In the genomic region with DNA sequence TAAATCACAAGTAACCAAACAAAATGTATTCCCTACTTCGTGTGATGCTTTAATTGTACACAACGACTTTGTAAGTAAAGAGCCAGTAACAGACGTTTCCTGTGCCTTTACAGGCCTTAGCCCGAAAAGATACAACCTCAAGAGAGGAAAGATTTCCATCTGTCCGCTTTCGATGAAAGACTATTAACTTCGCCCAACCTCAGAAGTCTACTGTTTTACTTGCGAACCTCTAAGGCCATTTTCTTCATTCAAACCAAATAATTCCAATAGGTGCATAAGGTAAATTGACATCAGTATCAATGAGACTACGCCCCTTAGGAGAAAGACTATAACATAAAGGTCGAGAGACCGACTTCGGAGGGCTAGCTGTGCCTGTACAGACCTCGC, we compare ENCODE assay signal across 8 mouse cellular contexts. TPM values are rescaled to one million over a fixed set of nuclear protein-coding genes. Genes with fewer than 3 reads are reported as not detected.
DNase-seq lines count a peak whose midpoint lies in the region; ATAC-seq and TF ChIP-seq lines count a peak whose summit lies in the region.

No protein-coding gene starts in this region.

- no peak for ATAC-seq in heart, embryonic 16.5 days (replicated peaks; ENCODE audit: extremely low read depth, insufficient read depth, low FRiP score)
- no peak for ATAC-seq in forebrain, embryonic 14.5 days
- ATAC-seq in liver, postnatal 0 days, result no peak

- H3K9me3 ChIP-seq in heart, embryonic 16.5 days (replicated peaks; ENCODE audit: control insufficient read depth, low read length), result no peaks in the 10 kb centered on the region
- no peaks in the 10 kb centered on the region for H3K9me3 ChIP-seq in ES-Bruce4 (replicated peaks; ENCODE audit: control insufficient read depth, insufficient read depth, low read length, poor library complexity, severe bottlenecking)
- no peaks in the 10 kb centered on the region for H3K9me3 ChIP-seq in forebrain, embryonic 14.5 days (replicated peaks; ENCODE audit: control insufficient read depth, low read length)
- H3K9me3 ChIP-seq in liver, postnatal 0 days (ENCODE audit: low read length), result no peaks in the 10 kb centered on the region

- peaks cover 20% of the 10 kb centered on the region for H3K4me1 ChIP-seq in heart, embryonic 16.5 days (ENCODE audit: control insufficient read depth, insufficient read depth, low read length)
- H3K4me1 ChIP-seq in ES-Bruce4 (ENCODE audit: control insufficient read depth, insufficient read depth, low read length), result peaks cover 3% of the 10 kb centered on the region
- peaks cover 24% of the 10 kb centered on the region for H3K4me1 ChIP-seq in forebrain, embryonic 14.5 days (ENCODE audit: control insufficient read depth, insufficient read depth, low read length)
- peaks cover 26% of the 10 kb centered on the region for H3K4me1 ChIP-seq in liver, postnatal 0 days (ENCODE audit: insufficient read depth)

- H3K9ac ChIP-seq in heart, embryonic 16.5 days (ENCODE audit: low read length), result peak overlapping the region; percentile 98
- peak overlapping the region; percentile 86 for H3K9ac ChIP-seq in ES-Bruce4 (ENCODE audit: low read depth, poor library complexity, severe bottlenecking)
- H3K9ac ChIP-seq in forebrain, embryonic 14.5 days (ENCODE audit: low read length), result peak overlapping the region; percentile 98
- peak overlapping the region; percentile 92 for H3K9ac ChIP-seq in liver, postnatal 0 days (replicated peaks)

- peak overlapping the region; percentile 92 for H3K27ac ChIP-seq in heart, embryonic 16.5 days (ENCODE audit: low read length)
- H3K27ac ChIP-seq in ES-Bruce4 (ENCODE audit: insufficient read depth, low read length), result no peak overlapping the region
- H3K27ac ChIP-seq in forebrain, embryonic 14.5 days (ENCODE audit: low read depth, low read length), result peak overlapping the region; percentile 96
- H3K27ac ChIP-seq in liver, postnatal 0 days (ENCODE audit: low read depth), result peak overlapping the region; percentile 93

- no peaks in the 10 kb centered on the region for H3K27me3 ChIP-seq in heart, embryonic 16.5 days (ENCODE audit: control insufficient read depth, insufficient read depth, low read length)
- H3K27me3 ChIP-seq in ES-Bruce4 (ENCODE audit: control insufficient read depth, insufficient read depth, low read length, poor library complexity, severe bottlenecking), result no peaks in the 10 kb centered on the region
- no peaks in the 10 kb centered on the region for H3K27me3 ChIP-seq in forebrain, embryonic 14.5 days (replicated peaks; ENCODE audit: control insufficient read depth, insufficient read depth, low read length)
- H3K27me3 ChIP-seq in liver, postnatal 0 days (ENCODE audit: insufficient read depth, low read length), result no peaks in the 10 kb centered on the region

- peaks cover 10% of the 10 kb centered on the region for H3K36me3 ChIP-seq in heart, embryonic 16.5 days (ENCODE audit: control insufficient read depth, insufficient read depth)
- H3K36me3 ChIP-seq in ES-Bruce4 (ENCODE audit: control insufficient read depth, insufficient read depth, low read length, poor library complexity, severe bottlenecking), result peaks cover 18% of the 10 kb centered on the region
- H3K36me3 ChIP-seq in forebrain, embryonic 14.5 days (ENCODE audit: control insufficient read depth, insufficient read depth, low read length), result peaks cover 15% of the 10 kb centered on the region
- H3K36me3 ChIP-seq in liver, postnatal 0 days (replicated peaks; ENCODE audit: insufficient read depth, low read length), result peaks cover 16% of the 10 kb centered on the region

- WGBS in heart, embryonic 16.5 days, result 2% methylated on average over 13 of the region's 13 CpGs
- 4% methylated on average over 13 of the region's 13 CpGs for WGBS in forebrain, embryonic 14.5 days
- 2% methylated on average over 13 of the region's 13 CpGs for WGBS in liver, postnatal 0 days (ENCODE audit: insufficient replicate concordance)

- DNase-seq in heart, adult 8-10 months (ENCODE audit: low spot score), result no peak
- DNase-seq in forebrain, embryonic 14.5 days (ENCODE audit: low spot score), result peak; percentile 8
- no peak for DNase-seq in liver, postnatal 0 days
- no peak for DNase-seq in cerebellum, adult 11-12 months
- no peak for DNase-seq in thymus, postnatal 36 days
- no peak for DNase-seq in cerebellum, adult 18-20 months

- H3K4me2 ChIP-seq in heart, embryonic 16.5 days (ENCODE audit: low read depth, low read length), result peak overlapping the region; percentile 83
- peak overlapping the region; percentile 86 for H3K4me2 ChIP-seq in forebrain, embryonic 14.5 days (ENCODE audit: low read length)
- peak overlapping the region; percentile 84 for H3K4me2 ChIP-seq in liver, postnatal 0 days (ENCODE audit: low read depth, low read length)

- TF ChIP-seq EP300 in ES-Bruce4 (IDR thresholded peaks at IDR 0.05; ENCODE audit: insufficient read depth, low read depth, low read length), result no peak
- TF ChIP-seq EP300 in liver, postnatal 0 days (IDR thresholded peaks at IDR 0.05; ENCODE audit: low read depth), result no peak

- peak overlapping the region; percentile 98 for H3K4me3 ChIP-seq in heart, embryonic 16.5 days (ENCODE audit: low read length)
- H3K4me3 ChIP-seq in ES-Bruce4 (ENCODE audit: low read depth, low read length), result peak overlapping the region; percentile 94
- peak overlapping the region; percentile 93 for H3K4me3 ChIP-seq in forebrain, embryonic 14.5 days (ENCODE audit: low read depth, low read length)
- H3K4me3 ChIP-seq in liver, postnatal 0 days (ENCODE audit: low read depth, low read length), result peak overlapping the region; percentile 94

- no peak for TF ChIP-seq POLR2A in ES-Bruce4 (IDR thresholded peaks at IDR 0.05; ENCODE audit: insufficient read depth, low read length)

- TF ChIP-seq CTCF in ES-Bruce4 (IDR thresholded peaks at IDR 0.05; ENCODE audit: low read depth, low read length), result no peak
- TF ChIP-seq CTCF in liver, postnatal 0 days (IDR thresholded peaks at IDR 0.05; ENCODE audit: low read depth), result no peak

RNA-seq across cellular contexts. Expression of a gene that starts 0.7 kb away (rescaled TPM):
- polyA plus RNA-seq in heart, embryonic 16.5 days (2015; fragmentation: Nextera tagmentation; extraction: Ambion mirVana), result 27.6 and 29.7 TPM in 2 replicates
- 1 to 10 TPM; 5.5 to 8.7 (median 7.1) TPM for total RNA-seq in heart, adult 8-10 months (2022)
- 190 and 205 TPM in 2 replicates for polyA plus RNA-seq in ES-Bruce4 (2011; ENCODE audit: insufficient read depth, insufficient read length, low read depth, missing spikeins)
- 181 and 194 TPM in 2 replicates for polyA plus RNA-seq in forebrain, embryonic 14.5 days (2014; fragmentation: Nextera tagmentation; extraction: Ambion mirVana)
- polyA plus RNA-seq in liver, postnatal 0 days (2015; fragmentation: Nextera tagmentation; extraction: Ambion mirVana), result 25.3 and 26.5 TPM in 2 replicates
